Mouse (Mus musculus): Measurements from ENCODE around the gene Inpp5k.

GRCm38 (mm10) chr11:75586963-75587362, 43.8 kb upstream of the Inpp5k start:
- TF ChIP-seq POLR2A (IDR thresholded peaks at IDR 0.05; ENCODE audit: low read depth, low read length), result no peak
- TF ChIP-seq CTCF (IDR thresholded peaks at IDR 0.05; ENCODE audit: extremely low read depth, insufficient read depth, insufficient read length, insufficient replicate concordance), result no peak

Measured in spleen, adult 2 months (tissue).